Mouse (Mus musculus) fat pad, adult 2 months (tissue): Measurements from ENCODE around the gene Olfr731.

Experiments used
- DNase-seq: peaks from one replicate; pipeline ENCODE4 v3.0.0-alpha.2; 2011; ENCODE audit warnings: low read depth, low spot score; ENCODE audit errors: extremely low read depth

Gene Olfr731

DNA sequence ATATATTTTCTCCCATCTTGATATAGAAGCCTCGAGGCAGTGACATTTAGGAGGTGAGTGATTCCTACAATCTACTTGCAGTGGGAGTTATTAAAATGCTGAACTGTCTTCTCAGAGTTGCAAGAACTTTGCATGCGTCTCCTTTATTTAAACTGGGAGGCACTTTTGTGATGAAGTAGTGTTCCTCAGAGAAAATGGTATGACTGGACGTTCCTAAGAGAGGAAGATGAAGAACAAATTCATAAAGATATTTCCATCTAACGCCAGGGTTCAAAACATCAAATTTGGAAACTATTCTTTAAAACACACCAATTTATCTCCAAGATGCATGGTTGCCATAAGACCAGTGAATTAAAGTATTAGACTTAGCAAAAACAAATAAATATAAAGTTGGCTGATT, at the start of gene Olfr731:
Olfr731 (minus strand) TSS at position 101 of the 400 bp plus-strand sequence.
- no peak for DNase-seq

- no peak for DNase-seq
Measured at GRCm38 (mm10) chr14:50284106-50284505, 42.4 kb upstream of the Olfr731 start, which contains the start of gene Olfr732. TSS of gene Olfr732 (minus strand) at chr14:50284206.

- DNase-seq: no peak
Measured at GRCm38 (mm10) chr14:50188098-50188497, 53.6 kb downstream of the Olfr731 start, which contains the start of gene Olfr730. TSS of gene Olfr730 (minus strand) at chr14:50188198.
